Mouse (Mus musculus) spleen, adult 18-20 months (tissue): ENCODE measurements around the gene Ttyh2.

ENCODE experiments used
- DNase-seq, 2 experiments: peaks; one replicate each; pipeline ENCODE4 v3.0.0; 2022; ENCODE audit warnings: mixed read lengths in 2 of 2

Ttyh2 gene

DNA sequence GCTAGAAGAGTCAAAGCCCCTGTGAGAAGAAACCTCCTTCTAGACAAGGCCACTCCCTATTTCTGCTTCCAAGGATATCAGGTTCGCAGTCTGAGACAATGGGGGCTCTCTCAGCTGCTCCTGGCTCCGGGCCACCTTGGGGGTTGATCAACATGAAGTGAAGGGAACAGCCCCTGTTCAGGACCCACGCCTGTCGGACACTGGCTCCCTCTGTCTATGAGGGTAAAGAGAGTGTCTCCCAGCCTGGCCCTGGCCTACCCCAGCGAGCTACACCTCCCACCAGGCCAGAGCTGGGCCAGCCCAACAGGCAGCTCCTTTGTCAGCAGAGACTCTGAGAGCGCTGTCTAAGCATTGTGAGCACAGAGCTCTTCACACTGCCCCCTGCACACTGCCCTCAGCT lies 94.7 kb downstream of the Ttyh2 start:
- DNase-seq: no peak
